Mouse (Mus musculus) cerebellum, adult 2 months (tissue): Measurements from ENCODE around the gene Tmbim1.

Source experiments
- CTCF ChIP-seq: fragments of 200-500 bp; IDR thresholded peaks from 2 replicates; pipeline ENCODE4 v1.5.1; 2011; ENCODE audit warnings: low read depth, mild to moderate bottlenecking, control low read depth, low read length, moderate library complexity, borderline replicate concordance; ENCODE audit not compliant: insufficient read depth
- POLR2A ChIP-seq: fragments of 200-500 bp; IDR thresholded peaks from 2 replicates; pipeline ENCODE4 v1.6.1; 2011; ENCODE audit warnings: low read length, control low read depth, borderline replicate concordance; ENCODE audit not compliant: insufficient read depth

DNA sequence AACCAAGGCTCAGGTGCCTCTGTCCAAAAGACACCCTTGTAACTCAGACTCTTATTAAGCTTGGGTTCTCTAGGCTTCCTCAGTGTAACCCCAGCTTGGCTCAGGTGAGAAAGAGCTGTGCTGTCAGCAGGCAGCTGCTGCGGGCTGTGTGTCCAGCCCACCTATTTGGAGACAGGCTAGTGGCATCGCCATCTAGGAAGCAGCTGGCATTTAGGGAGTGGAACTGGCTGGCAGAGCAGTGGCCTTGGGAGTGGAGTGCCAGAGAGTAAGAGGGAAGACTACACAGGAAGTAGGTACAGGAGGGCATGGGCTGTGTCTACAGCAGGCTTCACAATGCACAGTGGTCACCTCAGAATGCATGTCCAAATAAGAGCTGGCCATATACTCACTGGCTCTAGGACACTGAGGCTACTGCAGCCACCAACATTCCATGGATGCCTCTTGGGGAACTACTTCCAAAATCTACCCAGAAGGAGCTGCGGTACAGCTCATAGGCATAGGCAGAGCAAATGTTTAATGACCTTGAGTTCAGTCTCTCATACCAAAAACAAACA is 11.3 kb downstream of the Tmbim1 start:
- TF ChIP-seq POLR2A (no peak), CTCF (no peak)
